Mouse (Mus musculus) embryonic facial prominence, embryonic 11.5 days (tissue): ENCODE data around the gene Rhoc. TPM values are rescaled to one million over a fixed set of nuclear protein-coding genes. Genes with fewer than 3 reads are reported as not detected.
A peak's percentile ranks its signal among the peaks of the same experiment; 100 is the strongest.
"Not testable (repeated sequence)": the region's sequence is repeated elsewhere in the genome, so short reads cannot be mapped to it uniquely, and the experiment has no call there.

ENCODE experiments used
- ATAC-seq: fragments of 200-750 bp; cut with Nextera tagmentation; replicated peaks from 2 replicates; pipeline ENCODE4 v1.8.0; 2017; ENCODE audit warnings: low read depth; ENCODE audit not compliant: insufficient number of reproducible peaks, low FRiP score, low TSS enrichment
- DNase-seq: peaks from one replicate; pipeline ENCODE4 v3.0.0-alpha.2; 2015; ENCODE audit warnings: low spot score
- H3K27ac ChIP-seq: fragments of 300-500 bp; sonication (generic); replicated peaks from 2 replicates; pipeline ENCODE4 v1.5.1; 2014; ENCODE audit warnings: mild to moderate bottlenecking, low read depth, low read length, control low read depth
- H3K27me3 ChIP-seq: fragments of 300-500 bp; sonication (generic); 2 replicates; pipeline ENCODE4 v1.6.1; 2014; ENCODE audit warnings: mild to moderate bottlenecking, low read length, moderate library complexity, mixed read lengths; ENCODE audit not compliant: control insufficient read depth, insufficient read depth
- H3K36me3 ChIP-seq: fragments of 300-500 bp; sonication (generic); replicated peaks from 2 replicates; pipeline ENCODE4 v1.6.1; 2014; ENCODE audit warnings: low read depth, mild to moderate bottlenecking, low read length, moderate library complexity, mixed read lengths; ENCODE audit not compliant: control insufficient read depth, insufficient read depth
- H3K4me1 ChIP-seq: fragments of 300-500 bp; sonication (generic); 2 replicates; pipeline ENCODE4 v1.6.1; 2014; ENCODE audit warnings: low read length, mixed read lengths; ENCODE audit not compliant: control insufficient read depth, insufficient read depth
- H3K4me2 ChIP-seq: fragments of 300-500 bp; sonication (generic); 2 replicates; pipeline ENCODE4 v1.6.1; 2014; ENCODE audit warnings: low read depth, mild to moderate bottlenecking, control low read depth, low read length, moderate library complexity
- H3K4me3 ChIP-seq: fragments of 300-500 bp; sonication (generic); 2 replicates; pipeline ENCODE4 v1.5.1; 2014; ENCODE audit warnings: low read depth, low read length, control low read depth
- H3K9ac ChIP-seq: fragments of 300-500 bp; sonication (generic); replicated peaks from 2 replicates; pipeline ENCODE4 v1.6.1; 2014; ENCODE audit warnings: mild to moderate bottlenecking, control low read depth, low read length
- H3K9me3 ChIP-seq: fragments of 300-500 bp; sonication (generic); replicated peaks from 2 replicates; pipeline ENCODE4 v1.6.1; 2016; ENCODE audit warnings: mild to moderate bottlenecking, low read length, inconsistent platforms, mixed read lengths; ENCODE audit not compliant: control insufficient read depth
- WGBS: fragments of 180-500 bp; shearing (Covaris S2); extraction: QIAGEN DNeasy Blood & Tissue Kit; methylation state at CpG from one replicate; pipeline ENCODE4 v1.1.7; 2014; 5-methylcytosine and 5-hydroxymethylcytosine counted together
- polyA plus RNA-seq: library from polyadenylated mRNA; unstranded; fragments of >200 nt; fragmentation: Nextera tagmentation; extraction: Ambion mirVana; gene quantifications from 2 replicates; pipeline ENCODE4 v1.2.1, GENCODE M21; 2014

The Rhoc gene
- 127 and 129 TPM in 2 replicates for polyA plus RNA-seq

GRCm38 (mm10) chr3:104788075-104788474, at the start of gene Rhoc:
TSS of gene Rhoc (plus strand) at chr3:104788375.
- Histone ChIP-seq H3K4me1 (peaks cover 8% of the 10 kb centered on the region), H3K27ac (peak within 1 kb of the TSS; percentile 56; the same call in 1 of the 2 replicates)
- ATAC-seq: no peak

GRCm38 (mm10) chr3:104741954-104742353, 46.2 kb upstream of the Rhoc start:
- DNase-seq (no peak), ATAC-seq (no peak)
- Histone ChIP-seq H3K4me2 (no peak overlapping the region), H3K9ac (no peak overlapping the region), H3K27ac (no peak overlapping the region), H3K9me3 (no peaks in the 10 kb centered on the region), H3K4me3 (no peak overlapping the region), H3K27me3 (no peaks in the 10 kb centered on the region), H3K4me1 (no peaks in the 10 kb centered on the region), H3K36me3 (no peaks in the 10 kb centered on the region)
- WGBS: 94% methylated on average over 3 of the region's 3 CpGs

More at GRCm38 (mm10) chr3:104788075-104788474, at the start of gene Rhoc:
- Histone ChIP-seq H3K36me3 (no peaks in the 10 kb centered on the region; the same call in 1 of the 2 replicates), H3K9ac (peak within 1 kb of the TSS; percentile 76), H3K9me3 (no peaks in the 10 kb centered on the region), H3K27me3 (peaks cover 9% of the 10 kb centered on the region), H3K4me3 (peak within 1 kb of the TSS; percentile 61), H3K4me2 (peak within 1 kb of the TSS; percentile 65)
- 32% methylated on average over 3 of the region's 3 CpGs for WGBS
- no peak for DNase-seq

- Histone ChIP-seq H3K9me3 (no peaks in the 10 kb centered on the region), H3K27ac (no peak overlapping the region), H3K4me2 (no peak overlapping the region), H3K4me1 (no peaks in the 10 kb centered on the region), H3K9ac (no peak overlapping the region), H3K27me3 (no peaks in the 10 kb centered on the region), H3K36me3 (no peaks in the 10 kb centered on the region), H3K4me3 (no peak overlapping the region)
- DNase-seq (no peak), ATAC-seq (no peak)
- WGBS: 44% methylated on average over 1 of the region's 1 CpGs
Observed at GRCm38 (mm10) chr3:104743161-104743560, 45.0 kb upstream of the Rhoc start.

- WGBS: 82% methylated on average over 1 of the region's 1 CpGs
- no peaks in the 10 kb centered on the region for H3K9me3 ChIP-seq
- no peaks in the 10 kb centered on the region for H3K36me3 ChIP-seq
- ATAC-seq: no peak
- no peak overlapping the region for H3K4me3 ChIP-seq
- H3K27ac ChIP-seq: no peak overlapping the region
- no peaks in the 10 kb centered on the region for H3K27me3 ChIP-seq
- H3K9ac ChIP-seq: no peak overlapping the region
- no peak for DNase-seq
- no peaks in the 10 kb centered on the region for H3K4me1 ChIP-seq
- no peak overlapping the region for H3K4me2 ChIP-seq
Observed at GRCm38 (mm10) chr3:104743864-104744263, 44.3 kb upstream of the Rhoc start.

- not testable (repeated sequence) for H3K27me3 ChIP-seq, H3K27ac ChIP-seq, H3K9me3 ChIP-seq, H3K4me2 ChIP-seq, H3K4me1 ChIP-seq, H3K9ac ChIP-seq, H3K4me3 ChIP-seq, H3K36me3 ChIP-seq, ATAC-seq
- peak; percentile 60 for DNase-seq
- WGBS: 20% methylated on average over 23 of the region's 25 CpGs
Observed at GRCm38 (mm10) chr3:104752845-104753244, 35.3 kb upstream of the Rhoc start.

GRCm38 (mm10) chr3:104758406-104758805, 29.8 kb upstream of the Rhoc start:
- H3K4me3 ChIP-seq: peak overlapping the region; percentile 31
- peak overlapping the region; percentile 62 for H3K9ac ChIP-seq
- 3% methylated on average over 27 of the region's 27 CpGs for WGBS
- H3K27ac ChIP-seq: no peak overlapping the region
- DNase-seq: peak; percentile 92
- H3K4me2 ChIP-seq: peak overlapping the region; percentile 65
- no peaks in the 10 kb centered on the region for H3K9me3 ChIP-seq
- H3K27me3 ChIP-seq: no peaks in the 10 kb centered on the region
- ATAC-seq: peak; percentile 77
- no peaks in the 10 kb centered on the region; the same call in 1 of the 2 replicates for H3K4me1 ChIP-seq
- no peaks in the 10 kb centered on the region for H3K36me3 ChIP-seq

DNA sequence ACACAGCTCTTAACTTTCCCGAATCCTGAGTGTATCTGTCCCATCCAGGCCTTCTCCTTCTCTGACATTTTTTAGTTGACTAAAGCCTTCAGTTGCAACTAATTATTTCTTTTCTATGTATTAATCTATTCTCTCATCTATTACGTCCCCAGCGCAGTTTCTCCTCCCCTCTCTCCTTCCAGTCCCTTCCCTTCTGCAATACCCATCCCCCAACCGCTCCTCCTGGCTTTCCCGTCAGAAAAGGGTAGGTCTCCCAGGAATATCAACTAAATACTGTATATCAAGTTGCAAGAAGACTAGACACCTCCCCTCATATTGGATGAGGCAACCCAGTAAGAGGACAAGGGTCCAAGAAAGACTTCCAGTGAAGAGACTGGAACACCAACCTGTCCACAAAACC, 29.3 kb upstream of the Rhoc start:
- no peaks in the 10 kb centered on the region for H3K36me3 ChIP-seq
- peak overlapping the region; percentile 65 for H3K4me2 ChIP-seq
- H3K27me3 ChIP-seq: no peaks in the 10 kb centered on the region
- H3K4me3 ChIP-seq: peak overlapping the region; percentile 31
- no peaks in the 10 kb centered on the region for H3K9me3 ChIP-seq
- H3K27ac ChIP-seq: no peak overlapping the region
- peak; percentile 20 for DNase-seq
- no peak for ATAC-seq
- WGBS: 8% methylated on average over 5 of the region's 5 CpGs
- no peaks in the 10 kb centered on the region; the same call in 1 of the 2 replicates for H3K4me1 ChIP-seq
- peak overlapping the region; percentile 62 for H3K9ac ChIP-seq

GRCm38 (mm10) chr3:104762103-104762863, 25.9 kb upstream of the Rhoc start:
- not testable (repeated sequence) for H3K27ac ChIP-seq, DNase-seq, H3K4me1 ChIP-seq, H3K27me3 ChIP-seq, H3K4me3 ChIP-seq, ATAC-seq, H3K36me3 ChIP-seq, H3K9ac ChIP-seq, H3K4me2 ChIP-seq, H3K9me3 ChIP-seq
- WGBS: 18% methylated on average over 19 of the region's 20 CpGs
